Mouse (Mus musculus) T-cell, adult 2 months (primary cell): ENCODE results near the gene Esr1.
"Not testable (repeated sequence)": the region's sequence is repeated elsewhere in the genome, so short reads cannot be mapped to it uniquely, and the experiment has no call there.

ENCODE experiments used
- DNase-seq: peaks from one replicate; pipeline ENCODE4 v3.0.0; 2022; ENCODE audit warnings: low spot score

Gene Esr1

GRCm38 (mm10) chr10:4611386-4612155, at the start of gene Esr1:
TSS of gene Esr1 (plus strand) at chr10:4611593.
- no peak for DNase-seq

DNA sequence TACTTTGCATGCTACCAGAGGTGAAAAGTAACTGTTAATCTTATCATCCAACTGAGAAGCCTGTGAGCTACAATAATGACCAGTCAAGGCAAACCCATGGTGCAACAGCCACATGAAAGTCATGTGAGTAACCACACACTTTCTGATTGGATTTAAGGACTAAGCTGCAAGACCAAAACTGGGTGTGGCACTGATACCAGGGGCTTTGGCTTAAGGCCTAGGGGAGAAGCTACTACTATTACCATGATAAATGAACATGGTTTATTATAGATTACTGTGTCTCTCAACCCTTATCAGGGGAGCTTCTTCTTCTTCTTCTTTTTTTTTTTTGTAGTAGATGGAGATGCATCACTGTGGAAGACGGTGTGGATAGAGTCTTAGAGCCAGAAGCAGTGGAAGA, 46.2 kb upstream of the Esr1 start:
- no peak for DNase-seq

DNA sequence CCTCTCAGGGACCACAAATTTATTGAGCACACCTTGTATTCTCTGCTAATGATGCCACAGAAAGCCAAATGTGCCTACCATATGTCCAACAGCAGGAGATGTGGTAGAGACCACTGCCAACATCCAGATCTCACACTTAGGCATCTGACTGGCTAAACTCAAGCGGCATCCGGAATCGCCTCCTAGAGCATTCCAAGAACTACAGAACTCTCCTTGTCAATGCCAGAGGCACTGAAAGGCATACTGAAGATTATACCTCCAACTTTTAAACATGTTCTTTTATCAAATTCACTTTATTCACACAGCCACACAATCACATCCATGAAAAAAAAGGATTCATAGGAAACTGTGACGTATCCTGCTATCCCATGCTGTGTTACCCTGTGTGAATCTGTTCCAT, 40.6 kb upstream of the Esr1 start:
- DNase-seq, result no peak

DNA sequence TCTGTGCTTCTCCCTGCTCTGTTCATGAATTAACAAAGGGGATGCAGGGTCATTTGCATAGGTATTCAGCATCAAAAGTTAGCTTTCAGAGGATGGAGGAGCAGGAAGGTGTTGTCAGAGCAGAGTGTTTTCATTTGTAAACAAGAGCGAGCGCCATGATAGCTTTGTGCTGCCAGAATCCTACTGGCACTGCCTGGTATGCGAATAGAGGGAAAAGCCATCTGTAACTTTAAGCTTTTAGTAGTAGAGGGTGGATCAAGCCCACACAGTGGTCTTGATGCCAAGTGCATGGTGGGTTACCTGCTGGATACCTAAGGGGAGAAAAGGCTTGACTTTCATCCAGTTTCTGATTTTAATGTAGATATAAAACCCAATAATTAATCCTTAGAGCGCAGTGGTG, 40.1 kb upstream of the Esr1 start:
- no peak for DNase-seq

GRCm38 (mm10) chr10:4581905-4582304, 29.5 kb upstream of the Esr1 start:
- no peak for DNase-seq

- DNase-seq, result no peak
These were observed 24.7 kb upstream of the Esr1 start for GRCm38 (mm10) chr10:4586691-4587090.

GRCm38 (mm10) chr10:4589576-4589975, 21.8 kb upstream of the Esr1 start:
- no peak for DNase-seq

DNA sequence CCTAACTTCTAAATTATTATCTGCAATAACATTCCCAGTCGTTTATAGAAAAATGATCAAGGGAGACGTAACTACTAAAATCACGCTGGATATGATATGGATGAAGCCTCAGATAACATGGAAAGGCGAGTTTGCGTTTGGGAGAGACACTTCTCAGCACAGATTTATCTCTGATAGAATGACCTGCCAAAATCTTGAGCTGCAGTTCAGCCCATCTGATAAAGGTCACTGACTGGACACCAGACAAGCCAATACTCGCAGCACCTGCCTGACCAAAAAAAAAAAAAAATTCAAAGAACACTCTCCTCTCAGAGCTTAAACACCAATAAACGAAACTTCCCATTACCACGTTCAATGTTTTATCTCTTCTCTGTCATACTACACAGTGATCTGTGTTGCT, 20.4 kb upstream of the Esr1 start:
- no peak for DNase-seq

GRCm38 (mm10) chr10:4593828-4594227, 17.6 kb upstream of the Esr1 start:
- peak; percentile 13 for DNase-seq

DNA sequence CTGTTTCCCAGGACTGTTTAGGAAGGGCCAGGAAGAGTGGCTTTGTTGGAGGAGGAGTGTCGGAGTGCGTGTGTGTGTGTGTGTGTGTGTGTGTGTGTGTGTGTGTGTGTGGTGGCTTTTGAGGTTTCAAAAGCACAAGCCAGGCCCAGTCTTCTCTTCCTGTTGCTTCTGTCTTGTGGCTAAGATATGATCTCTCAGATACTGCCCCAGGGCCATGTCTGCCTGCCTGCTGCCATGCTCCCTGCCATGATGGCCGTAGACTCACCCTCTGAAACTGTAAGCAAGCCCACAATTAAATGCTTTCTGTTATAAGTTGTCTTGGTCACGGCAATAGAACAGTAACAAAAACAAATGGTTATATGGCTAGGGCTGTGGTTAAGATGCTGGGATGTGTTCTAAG, 14.2 kb upstream of the Esr1 start:
- DNase-seq, result peak; percentile 8

GRCm38 (mm10) chr10:4598244-4598842, 13.1 kb upstream of the Esr1 start:
- peak; percentile 33 for DNase-seq

GRCm38 (mm10) chr10:4598916-4599315, 12.5 kb upstream of the Esr1 start:
- DNase-seq, result no peak

GRCm38 (mm10) chr10:4599591-4599990, 11.8 kb upstream of the Esr1 start:
- DNase-seq, result no peak

DNA sequence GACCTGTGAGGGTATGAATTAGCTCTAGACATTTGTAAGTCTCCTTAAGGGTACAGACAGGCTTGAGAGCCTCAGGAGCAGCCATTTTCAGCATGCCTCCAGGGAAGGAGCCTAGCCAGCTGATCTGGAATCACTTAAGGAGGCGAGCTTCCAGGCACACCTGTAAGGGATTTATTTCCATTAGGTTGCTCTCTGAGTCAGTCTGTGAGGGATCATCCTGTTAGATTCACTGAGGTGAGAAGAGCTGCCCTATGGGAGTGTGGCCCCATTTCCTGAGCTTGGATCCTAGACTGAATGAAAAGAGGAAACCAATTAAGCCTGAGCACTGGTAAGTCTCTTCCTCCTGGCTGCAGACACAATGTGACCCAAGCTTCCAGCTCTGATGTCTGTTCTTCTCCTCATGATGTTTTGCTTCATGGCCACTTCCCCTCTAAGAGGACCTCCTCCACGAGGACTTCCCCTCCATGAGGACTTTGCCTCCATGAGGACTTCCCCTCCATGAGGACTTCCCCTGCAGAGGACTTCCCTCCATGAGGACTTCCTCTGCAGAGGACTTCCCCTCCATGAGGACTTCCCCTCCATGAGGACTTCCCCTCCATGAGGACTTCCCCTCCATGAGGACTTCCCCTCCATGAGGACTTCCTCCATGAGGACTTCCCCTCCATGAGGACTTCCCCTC, 10.5 kb upstream of the Esr1 start:
- DNase-seq, result no peak

DNA sequence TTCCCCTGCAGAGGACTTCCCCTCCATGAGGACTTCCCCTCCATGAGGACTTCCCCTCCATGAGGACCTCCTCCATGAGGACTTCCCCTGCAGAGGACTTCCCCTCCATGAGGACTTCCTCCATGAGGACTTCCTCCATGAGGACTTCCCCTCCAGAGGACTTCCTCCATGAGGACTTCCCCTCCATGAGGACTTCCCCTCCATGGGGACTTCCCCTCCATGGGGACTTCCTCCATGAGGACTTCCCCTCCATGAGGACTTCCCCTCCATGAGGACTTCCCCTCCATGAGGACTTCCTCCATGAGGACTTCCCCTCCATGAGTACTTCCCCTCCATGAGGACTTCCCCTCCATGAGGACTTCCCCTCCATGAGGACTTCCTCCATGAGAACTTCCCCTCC, 9.8 kb upstream of the Esr1 start:
- DNase-seq, result not testable (repeated sequence)

DNA sequence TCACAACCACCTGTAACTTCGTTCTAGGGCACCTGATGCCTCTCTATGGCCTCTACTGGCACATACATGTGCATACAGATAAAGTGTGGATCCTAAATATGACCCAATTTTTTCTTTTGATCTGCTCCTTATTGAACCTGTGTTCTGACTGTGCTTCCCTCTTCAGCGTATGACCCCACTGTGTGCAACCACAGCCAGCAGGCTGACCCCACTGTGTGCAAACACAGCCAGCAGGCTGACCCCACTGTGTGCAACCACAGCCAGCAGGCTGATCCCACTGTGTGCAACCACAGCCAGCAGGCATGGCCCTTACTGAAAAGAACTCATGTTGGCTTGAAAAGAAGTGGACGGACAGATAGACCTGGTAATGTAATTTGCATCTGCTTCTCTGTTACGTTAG, 8.9 kb upstream of the Esr1 start:
- no peak for DNase-seq

DNA sequence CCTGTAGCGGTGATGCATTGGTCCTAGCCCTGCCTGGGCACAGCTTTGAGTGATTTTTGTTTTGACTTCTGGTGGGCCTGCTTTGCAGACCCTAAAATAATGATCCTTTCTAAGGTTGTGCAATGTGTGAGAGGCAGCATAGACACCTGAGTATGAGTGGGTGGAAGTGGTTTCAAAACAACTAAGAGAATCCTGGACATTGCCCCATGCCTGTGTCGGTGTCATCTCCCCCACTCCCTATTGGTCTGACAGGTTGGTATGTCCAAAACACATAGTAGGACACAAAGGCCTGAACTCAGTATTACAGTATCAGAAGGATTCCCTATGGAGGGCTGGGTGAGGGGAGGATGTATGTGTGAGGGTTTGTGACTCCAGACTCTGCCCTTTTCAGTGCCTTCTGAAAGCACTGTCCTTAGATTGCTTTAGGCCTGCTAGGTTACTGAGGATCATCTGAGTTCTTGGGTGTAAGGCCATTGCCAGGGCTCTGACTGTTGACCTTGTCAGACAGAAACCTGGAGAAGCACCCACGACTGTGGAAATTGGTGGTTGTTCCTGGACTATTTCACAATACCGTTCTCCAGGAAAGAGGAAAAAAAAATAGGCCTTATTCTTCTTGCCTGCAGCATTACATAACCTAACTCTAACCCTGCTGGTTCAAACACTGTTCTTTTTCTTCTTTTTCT, 6.7 kb upstream of the Esr1 start:
- no peak for DNase-seq

- no peak for DNase-seq
These were observed 1.2 kb upstream of the Esr1 start for GRCm38 (mm10) chr10:4610234-4610633.

DNA sequence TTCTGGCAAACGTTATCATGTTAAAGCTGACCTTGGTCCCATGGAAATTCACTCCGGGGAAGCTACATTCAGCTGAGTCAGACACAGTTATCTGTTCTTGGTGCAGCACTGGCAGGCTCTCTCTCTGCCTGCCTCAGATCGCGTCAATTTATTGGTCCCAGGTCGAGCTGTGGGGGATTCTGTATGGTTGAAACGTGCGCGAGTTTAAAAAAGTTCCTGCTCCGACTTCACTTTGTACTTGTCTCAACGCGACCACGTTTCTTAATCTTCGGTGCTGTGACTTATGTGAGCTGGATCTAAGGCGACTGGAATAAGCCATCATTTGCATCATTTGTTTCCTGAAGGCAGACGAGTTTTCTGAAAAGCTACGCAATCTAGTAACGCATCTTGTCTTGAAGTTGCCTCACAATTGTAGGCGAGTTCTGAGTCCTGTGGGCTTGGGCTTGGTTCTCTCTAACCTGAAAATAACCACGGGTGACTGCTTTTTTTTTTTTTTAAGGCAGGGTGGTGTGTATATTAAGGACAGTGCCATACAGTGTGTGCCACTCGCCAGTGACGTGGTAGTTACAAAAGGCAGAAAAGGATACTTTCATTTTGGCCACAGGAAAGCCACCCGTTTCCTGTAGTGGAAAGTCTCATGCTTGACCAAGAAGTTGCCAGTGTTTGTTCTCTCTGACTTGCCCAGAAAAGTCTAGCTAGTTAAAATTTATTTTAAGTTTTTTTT, 1.1 kb downstream of the Esr1 start:
- peak; percentile 51 for DNase-seq

DNA sequence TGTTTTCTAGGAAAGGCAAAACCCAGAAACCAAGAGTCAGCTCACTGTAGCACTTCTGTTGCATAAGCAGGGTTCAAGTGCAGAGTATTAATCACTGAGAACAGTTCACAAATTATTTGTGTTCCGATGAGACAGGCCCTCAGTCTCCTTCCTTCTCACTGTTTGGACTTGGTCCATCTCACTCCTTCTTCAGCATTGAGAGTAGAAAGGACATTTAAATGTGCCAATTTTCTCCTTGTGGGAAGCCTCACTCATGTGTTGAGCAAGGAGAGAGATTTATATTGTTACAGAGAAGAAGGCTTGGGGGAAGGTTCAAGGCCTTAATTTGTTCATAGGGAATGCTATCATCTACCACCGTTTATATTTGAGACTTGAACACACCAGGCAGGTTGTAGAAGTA, 6.6 kb downstream of the Esr1 start:
- DNase-seq, result no peak

- DNase-seq, result no peak
These were observed 7.3 kb downstream of the Esr1 start for GRCm38 (mm10) chr10:4618686-4619085.

- not testable (repeated sequence) for DNase-seq
These were observed 8.0 kb downstream of the Esr1 start for GRCm38 (mm10) chr10:4619426-4619825.
